Mouse (Mus musculus) fibroblast of lung, adult 2 months (primary cell): ENCODE measurements around the gene Mpc2.

ENCODE experiments used
- DNase-seq: peaks from one replicate; pipeline ENCODE4 v3.0.0-alpha.2; 2011; ENCODE audit warnings: low read depth

Gene Mpc2

GRCm38 (mm10) chr1:165506303-165506702, 45.9 kb downstream of the Mpc2 start:
- no peak for DNase-seq

GRCm38 (mm10) chr1:165510161-165510560, 49.7 kb downstream of the Mpc2 start:
- DNase-seq, result no peak

GRCm38 (mm10) chr1:165520716-165521115, 60.3 kb downstream of the Mpc2 start:
- DNase-seq, result no peak
